In genomic region chr4:152435255-152435654, GRCm38 (mm10) we compare ENCODE assay signal across 8 mouse cellular contexts. TPM values are rescaled to one million over a fixed set of nuclear protein-coding genes. Genes with fewer than 3 reads are reported as not detected.
DNase-seq lines count a peak whose midpoint lies in the region; ATAC-seq lines count a peak whose summit lies in the region.

No protein-coding gene starts in this region.

- DNase-seq in B cell, adult 2 months: peak; percentile 81 to 82
- peak; percentile 50 to 58 for DNase-seq in adrenal gland, postnatal 4 days (ENCODE audit: low spot score in 2 of 2)
- peak; percentile 82 for DNase-seq in heart, embryonic 10.5 days (ENCODE audit: low spot score)
- peak; percentile 87 for DNase-seq in neural tube, embryonic 11.5 days (ENCODE audit: low spot score)
- peak; percentile 91 for DNase-seq in testis, postnatal 10 days (ENCODE audit: low spot score)

- WGBS in embryonic facial prominence, embryonic 13.5 days: 12% methylated on average over 10 of the region's 10 CpGs
- 15% methylated on average over 10 of the region's 10 CpGs for WGBS in heart, embryonic 10.5 days
- WGBS in kidney, embryonic 14.5 days: 13% methylated on average over 10 of the region's 10 CpGs
- 17% methylated on average over 10 of the region's 10 CpGs for WGBS in liver, embryonic 12.5 days (ENCODE audit: insufficient replicate concordance)
- 10% methylated on average over 10 of the region's 10 CpGs for WGBS in neural tube, embryonic 11.5 days

- H3K4me1 ChIP-seq in embryonic facial prominence, embryonic 13.5 days: peaks cover 11% of the 10 kb centered on the region
- peaks cover 8% of the 10 kb centered on the region; the same call in 1 of the 2 replicates for H3K4me1 ChIP-seq in heart, embryonic 10.5 days
- no peaks in the 10 kb centered on the region for H3K4me1 ChIP-seq in kidney, embryonic 14.5 days (ENCODE audit: control insufficient read depth, insufficient read depth, low read length)
- no peaks in the 10 kb centered on the region for H3K4me1 ChIP-seq in liver, embryonic 12.5 days
- no peaks in the 10 kb centered on the region for H3K4me1 ChIP-seq in neural tube, embryonic 11.5 days (ENCODE audit: control insufficient read depth, insufficient read depth, low read length)

- ATAC-seq in embryonic facial prominence, embryonic 13.5 days (ENCODE audit: insufficient number of reproducible peaks, insufficient read depth, low FRiP score, low TSS enrichment, low read depth): no peak
- peak; percentile 78 for ATAC-seq in kidney, embryonic 14.5 days (ENCODE audit: low FRiP score, low TSS enrichment)
- ATAC-seq in liver, embryonic 12.5 days: no peak
- peak; percentile 46; the same call in 1 of the 2 replicates for ATAC-seq in neural tube, embryonic 11.5 days (ENCODE audit: insufficient read depth, low FRiP score, low TSS enrichment)

- peaks cover 9% of the 10 kb centered on the region for H3K27me3 ChIP-seq in embryonic facial prominence, embryonic 13.5 days
- peaks cover 72% of the 10 kb centered on the region for H3K27me3 ChIP-seq in heart, embryonic 10.5 days (ENCODE audit: insufficient read depth, poor library complexity, severe bottlenecking)
- no peaks in the 10 kb centered on the region for H3K27me3 ChIP-seq in kidney, embryonic 14.5 days (ENCODE audit: control insufficient read depth, insufficient read depth, low read length)
- peaks cover 5% of the 10 kb centered on the region; the same call in 1 of the 2 replicates for H3K27me3 ChIP-seq in liver, embryonic 12.5 days (replicated peaks)
- no peaks in the 10 kb centered on the region for H3K27me3 ChIP-seq in neural tube, embryonic 11.5 days (ENCODE audit: control insufficient read depth, insufficient read depth, low read length)

- H3K36me3 ChIP-seq in embryonic facial prominence, embryonic 13.5 days: no peaks in the 10 kb centered on the region
- H3K36me3 ChIP-seq in heart, embryonic 10.5 days: no peaks in the 10 kb centered on the region
- H3K36me3 ChIP-seq in kidney, embryonic 14.5 days (ENCODE audit: control insufficient read depth, insufficient read depth, low read length): no peaks in the 10 kb centered on the region
- no peaks in the 10 kb centered on the region for H3K36me3 ChIP-seq in liver, embryonic 12.5 days
- no peaks in the 10 kb centered on the region for H3K36me3 ChIP-seq in neural tube, embryonic 11.5 days (ENCODE audit: control insufficient read depth, insufficient read depth, low read length)

- peak overlapping the region; percentile 20 for H3K4me3 ChIP-seq in embryonic facial prominence, embryonic 13.5 days
- peak overlapping the region; percentile 39 for H3K4me3 ChIP-seq in heart, embryonic 10.5 days
- H3K4me3 ChIP-seq in kidney, embryonic 14.5 days (ENCODE audit: low read length): no peak overlapping the region
- no peak overlapping the region for H3K4me3 ChIP-seq in liver, embryonic 12.5 days
- no peak overlapping the region; the same call in 1 of the 2 replicates for H3K4me3 ChIP-seq in neural tube, embryonic 11.5 days (ENCODE audit: low read depth, low read length)

- peak overlapping the region; percentile 52 for H3K4me2 ChIP-seq in embryonic facial prominence, embryonic 13.5 days
- H3K4me2 ChIP-seq in kidney, embryonic 14.5 days (replicated peaks; ENCODE audit: low read depth, low read length): peak overlapping the region; percentile 33
- H3K4me2 ChIP-seq in liver, embryonic 12.5 days: peak overlapping the region; percentile 25; the same call in 1 of the 2 replicates
- H3K4me2 ChIP-seq in neural tube, embryonic 11.5 days (ENCODE audit: low read depth): peak overlapping the region; percentile 51

- H3K27ac ChIP-seq in embryonic facial prominence, embryonic 13.5 days: no peak overlapping the region
- no peak overlapping the region for H3K27ac ChIP-seq in heart, embryonic 10.5 days
- H3K27ac ChIP-seq in kidney, embryonic 14.5 days (ENCODE audit: low read depth, low read length): no peak overlapping the region
- H3K27ac ChIP-seq in liver, embryonic 12.5 days: no peak overlapping the region
- no peak overlapping the region for H3K27ac ChIP-seq in neural tube, embryonic 11.5 days (ENCODE audit: low read depth, low read length)

- no peaks in the 10 kb centered on the region for H3K9me3 ChIP-seq in embryonic facial prominence, embryonic 13.5 days
- no peaks in the 10 kb centered on the region for H3K9me3 ChIP-seq in heart, embryonic 10.5 days
- no peaks in the 10 kb centered on the region for H3K9me3 ChIP-seq in kidney, embryonic 14.5 days (ENCODE audit: control insufficient read depth, low read length)
- no peaks in the 10 kb centered on the region for H3K9me3 ChIP-seq in liver, embryonic 12.5 days (replicated peaks)
- H3K9me3 ChIP-seq in neural tube, embryonic 11.5 days (ENCODE audit: control insufficient read depth, low read length): no peaks in the 10 kb centered on the region

- H3K9ac ChIP-seq in embryonic facial prominence, embryonic 13.5 days: no peak overlapping the region
- no peak overlapping the region for H3K9ac ChIP-seq in kidney, embryonic 14.5 days (ENCODE audit: low read depth, low read length)
- no peak overlapping the region for H3K9ac ChIP-seq in liver, embryonic 12.5 days
- H3K9ac ChIP-seq in neural tube, embryonic 11.5 days (ENCODE audit: low read length): 0 out of 2 replicates have a peak overlapping the region, but pooled peaks have one; percentile 39

RNA-seq across cellular contexts. Expression of gene Nphp4, which starts 41.3 kb away (rescaled TPM):
- 1 to 10 TPM; 4.5 to 6.5 TPM for total RNA-seq in adrenal gland, postnatal 4 days (2021)
- polyA plus RNA-seq in embryonic facial prominence, embryonic 13.5 days (2015; fragmentation: Nextera tagmentation; extraction: Ambion mirVana): 2.8 and 3.0 TPM in 2 replicates
- polyA plus RNA-seq in heart, embryonic 10.5 days (2016; fragmentation: Nextera tagmentation; extraction: Ambion mirVana): 3.2 and 3.7 TPM in 2 replicates
- 3.3 and 3.7 TPM in 2 replicates for polyA plus RNA-seq in kidney, embryonic 14.5 days (2014; fragmentation: Nextera tagmentation; extraction: Ambion mirVana)
- 0.39 and 0.41 TPM in 2 replicates for polyA plus RNA-seq in liver, embryonic 12.5 days (2016; fragmentation: Nextera tagmentation; extraction: Ambion mirVana)
- 4.6 and 5.0 TPM in 2 replicates for polyA plus RNA-seq in neural tube, embryonic 11.5 days (2014; fragmentation: Nextera tagmentation; extraction: Ambion mirVana)

RNA-seq across cellular contexts. Expression of gene Kcnab2, which starts 42.4 kb away (rescaled TPM):
- 10 to 100 TPM; 10.1 to 10.4 TPM for total RNA-seq in adrenal gland, postnatal 4 days (2021)
- polyA plus RNA-seq in embryonic facial prominence, embryonic 13.5 days (2015; fragmentation: Nextera tagmentation; extraction: Ambion mirVana): 9.2 and 9.6 TPM in 2 replicates
- polyA plus RNA-seq in heart, embryonic 10.5 days (2016; fragmentation: Nextera tagmentation; extraction: Ambion mirVana): 4.2 and 4.8 TPM in 2 replicates
- polyA plus RNA-seq in kidney, embryonic 14.5 days (2014; fragmentation: Nextera tagmentation; extraction: Ambion mirVana): 3.4 and 5.3 TPM in 2 replicates
- 8.3 and 9.3 TPM in 2 replicates for polyA plus RNA-seq in liver, embryonic 12.5 days (2016; fragmentation: Nextera tagmentation; extraction: Ambion mirVana)
- 8.5 and 8.6 TPM in 2 replicates for polyA plus RNA-seq in neural tube, embryonic 11.5 days (2014; fragmentation: Nextera tagmentation; extraction: Ambion mirVana)

Comparison
In these comparisons a context has a peak if more than half of its experiments do, and no peak if none do; other contexts are left out.
1. ATAC-seq: peak in kidney, embryonic 14.5 days (single experiment) and neural tube, embryonic 11.5 days (single experiment); none in embryonic facial prominence, embryonic 13.5 days (single experiment) and liver, embryonic 12.5 days (single experiment).
2. H3K4me3 ChIP-seq: peak in embryonic facial prominence, embryonic 13.5 days (single experiment) and heart, embryonic 10.5 days (single experiment); none in kidney, embryonic 14.5 days (single experiment), liver, embryonic 12.5 days (single experiment) and neural tube, embryonic 11.5 days (single experiment).
3. Peak in every context shown above with its lines, with median percentiles within 50 percentile points of each other: DNase-seq and H3K4me2 ChIP-seq.